Mouse (Mus musculus): ENCODE data around the gene Pigu. TPM values are rescaled to one million over a fixed set of nuclear protein-coding genes. Genes with fewer than 3 reads are reported as not detected.

Gene Pigu
- polyA plus RNA-seq, 1 experiment from 2014 or later: 51.9 TPM

GRCm38 (mm10) chr2:155278361-155278760 lies 78.9 kb downstream of the Pigu start:
- Histone ChIP-seq H3K4me2 (no peak overlapping the region), H3K9ac (ENCODE audit: low read depth, low read length) (no peak overlapping the region), H3K4me1 (replicated peaks; ENCODE audit: control insufficient read depth, insufficient read depth, low read length) (peaks cover 5% of the 10 kb centered on the region), H3K9me3 (ENCODE audit: control insufficient read depth, low read length) (no peaks in the 10 kb centered on the region), H3K27ac (ENCODE audit: low read depth, low read length) (no peak overlapping the region), H3K27me3 (replicated peaks; ENCODE audit: control insufficient read depth, insufficient read depth, low read length) (no peaks in the 10 kb centered on the region), H3K36me3 (ENCODE audit: control insufficient read depth, insufficient read depth, low read length) (peaks cover 4% of the 10 kb centered on the region; the same call in 1 of the 2 replicates), H3K4me3 (ENCODE audit: low read depth, low read length) (no peak overlapping the region)
- WGBS: 96% methylated on average over 7 of the region's 7 CpGs
- DNase-seq (ENCODE audit: low spot score) (no peak), ATAC-seq (replicated peaks; ENCODE audit: low FRiP score) (no peak)

- no peak overlapping the region for H3K4me2 ChIP-seq
- no peak overlapping the region for H3K27ac ChIP-seq (ENCODE audit: low read depth, low read length)
- DNase-seq (ENCODE audit: low spot score): no peak
- H3K27me3 ChIP-seq (replicated peaks; ENCODE audit: control insufficient read depth, insufficient read depth, low read length): no peaks in the 10 kb centered on the region
- ATAC-seq (replicated peaks; ENCODE audit: low FRiP score): no peak
- H3K9me3 ChIP-seq (ENCODE audit: control insufficient read depth, low read length): no peaks in the 10 kb centered on the region
- 85% methylated on average over 2 of the region's 2 CpGs for WGBS
- H3K4me1 ChIP-seq (replicated peaks; ENCODE audit: control insufficient read depth, insufficient read depth, low read length): peaks cover 5% of the 10 kb centered on the region
- no peak overlapping the region for H3K4me3 ChIP-seq (ENCODE audit: low read depth, low read length)
- peaks cover 4% of the 10 kb centered on the region; the same call in 1 of the 2 replicates for H3K36me3 ChIP-seq (ENCODE audit: control insufficient read depth, insufficient read depth, low read length)
- no peak overlapping the region for H3K9ac ChIP-seq (ENCODE audit: low read depth, low read length)
These were observed 79.5 kb downstream of the Pigu start for GRCm38 (mm10) chr2:155277721-155278120.

GRCm38 (mm10) chr2:155276621-155277175 lies 80.5 kb downstream of the Pigu start:
- Histone ChIP-seq H3K9me3 (ENCODE audit: control insufficient read depth, low read length) (no peaks in the 10 kb centered on the region), H3K36me3 (ENCODE audit: control insufficient read depth, insufficient read depth, low read length) (peaks cover 4% of the 10 kb centered on the region; the same call in 1 of the 2 replicates), H3K27ac (ENCODE audit: low read depth, low read length) (peak overlapping the region; percentile 45), H3K27me3 (replicated peaks; ENCODE audit: control insufficient read depth, insufficient read depth, low read length) (no peaks in the 10 kb centered on the region), H3K4me1 (replicated peaks; ENCODE audit: control insufficient read depth, insufficient read depth, low read length) (peaks cover 5% of the 10 kb centered on the region), H3K4me3 (ENCODE audit: low read depth, low read length) (peak overlapping the region; percentile 96), H3K9ac (ENCODE audit: low read depth, low read length) (peak overlapping the region; percentile 79), H3K4me2 (peak overlapping the region; percentile 89)
- DNase-seq (ENCODE audit: low spot score): peak; percentile 76
- ATAC-seq (replicated peaks; ENCODE audit: low FRiP score): peak; percentile 90
- WGBS: 3% methylated on average over 48 of the region's 49 CpGs

GRCm38 (mm10) chr2:155276195-155276594 lies 81.0 kb downstream of the Pigu start, which contains the start of gene Map1lc3a:
Gene Map1lc3a (plus strand): TSS chr2:155276297.
- H3K4me1 ChIP-seq (replicated peaks; ENCODE audit: control insufficient read depth, insufficient read depth, low read length): peaks cover 5% of the 10 kb centered on the region
- peak within 1 kb of the TSS; percentile 89 for H3K4me2 ChIP-seq
- H3K4me3 ChIP-seq (ENCODE audit: low read depth, low read length): peak within 1 kb of the TSS; percentile 96
- DNase-seq (ENCODE audit: low spot score): peak; percentile 94
- 1% methylated on average over 47 of the region's 47 CpGs for WGBS
- peak within 1 kb of the TSS; percentile 45 for H3K27ac ChIP-seq (ENCODE audit: low read depth, low read length)
- peak within 1 kb of the TSS; percentile 79 for H3K9ac ChIP-seq (ENCODE audit: low read depth, low read length)
- no peaks in the 10 kb centered on the region for H3K27me3 ChIP-seq (replicated peaks; ENCODE audit: control insufficient read depth, insufficient read depth, low read length)
- peaks cover 4% of the 10 kb centered on the region; the same call in 1 of the 2 replicates for H3K36me3 ChIP-seq (ENCODE audit: control insufficient read depth, insufficient read depth, low read length)
- peak; percentile 87 for ATAC-seq (replicated peaks; ENCODE audit: low FRiP score)
- H3K9me3 ChIP-seq (ENCODE audit: control insufficient read depth, low read length): no peaks in the 10 kb centered on the region

GRCm38 (mm10) chr2:155273603-155274002 lies 83.6 kb downstream of the Pigu start:
- Histone ChIP-seq H3K9ac (ENCODE audit: low read depth, low read length) (no peak overlapping the region), H3K4me1 (replicated peaks; ENCODE audit: control insufficient read depth, insufficient read depth, low read length) (peaks cover 5% of the 10 kb centered on the region), H3K27me3 (replicated peaks; ENCODE audit: control insufficient read depth, insufficient read depth, low read length) (no peaks in the 10 kb centered on the region), H3K27ac (ENCODE audit: low read depth, low read length) (no peak overlapping the region), H3K36me3 (ENCODE audit: control insufficient read depth, insufficient read depth, low read length) (peaks cover 4% of the 10 kb centered on the region; the same call in 1 of the 2 replicates), H3K4me2 (no peak overlapping the region), H3K9me3 (ENCODE audit: control insufficient read depth, low read length) (no peaks in the 10 kb centered on the region), H3K4me3 (ENCODE audit: low read depth, low read length) (no peak overlapping the region)
- 82% methylated on average over 8 of the region's 8 CpGs for WGBS
- ATAC-seq (replicated peaks; ENCODE audit: low FRiP score) (no peak), DNase-seq (ENCODE audit: low spot score) (no peak)

GRCm38 (mm10) chr2:155272396-155273170 lies 84.6 kb downstream of the Pigu start:
- no peak overlapping the region for H3K27ac ChIP-seq (ENCODE audit: low read depth, low read length)
- peaks cover 5% of the 10 kb centered on the region for H3K4me1 ChIP-seq (replicated peaks; ENCODE audit: control insufficient read depth, insufficient read depth, low read length)
- ATAC-seq (replicated peaks; ENCODE audit: low FRiP score) (no peak), DNase-seq (ENCODE audit: low spot score) (no peak)
- no peaks in the 10 kb centered on the region for H3K9me3 ChIP-seq (ENCODE audit: control insufficient read depth, low read length)
- no peaks in the 10 kb centered on the region for H3K36me3 ChIP-seq (ENCODE audit: control insufficient read depth, insufficient read depth, low read length)
- WGBS: 75% methylated on average over 10 of the region's 10 CpGs
- H3K9ac ChIP-seq (ENCODE audit: low read depth, low read length): no peak overlapping the region
- no peak overlapping the region for H3K4me3 ChIP-seq (ENCODE audit: low read depth, low read length)
- no peaks in the 10 kb centered on the region for H3K27me3 ChIP-seq (replicated peaks; ENCODE audit: control insufficient read depth, insufficient read depth, low read length)
- no peak overlapping the region for H3K4me2 ChIP-seq

GRCm38 (mm10) chr2:155271957-155272356 lies 85.3 kb downstream of the Pigu start:
- Histone ChIP-seq H3K4me3 (ENCODE audit: low read depth, low read length) (no peak overlapping the region), H3K4me1 (replicated peaks; ENCODE audit: control insufficient read depth, insufficient read depth, low read length) (peaks cover under 1% of the 10 kb centered on the region), H3K27ac (ENCODE audit: low read depth, low read length) (no peak overlapping the region), H3K4me2 (no peak overlapping the region), H3K36me3 (ENCODE audit: control insufficient read depth, insufficient read depth, low read length) (no peaks in the 10 kb centered on the region), H3K9ac (ENCODE audit: low read depth, low read length) (no peak overlapping the region), H3K9me3 (ENCODE audit: control insufficient read depth, low read length) (no peaks in the 10 kb centered on the region), H3K27me3 (replicated peaks; ENCODE audit: control insufficient read depth, insufficient read depth, low read length) (no peaks in the 10 kb centered on the region)
- DNase-seq (ENCODE audit: low spot score): no peak
- 83% methylated on average over 6 of the region's 6 CpGs for WGBS
- ATAC-seq (replicated peaks; ENCODE audit: low FRiP score): no peak

- no peaks in the 10 kb centered on the region for H3K27me3 ChIP-seq (replicated peaks; ENCODE audit: control insufficient read depth, insufficient read depth, low read length)
- DNase-seq (ENCODE audit: low spot score) (no peak), ATAC-seq (replicated peaks; ENCODE audit: low FRiP score) (no peak)
- no peak overlapping the region for H3K27ac ChIP-seq (ENCODE audit: low read depth, low read length)
- H3K9me3 ChIP-seq (ENCODE audit: control insufficient read depth, low read length): no peaks in the 10 kb centered on the region
- H3K36me3 ChIP-seq (ENCODE audit: control insufficient read depth, insufficient read depth, low read length): no peaks in the 10 kb centered on the region
- no peak overlapping the region for H3K4me2 ChIP-seq
- no peaks in the 10 kb centered on the region for H3K4me1 ChIP-seq (replicated peaks; ENCODE audit: control insufficient read depth, insufficient read depth, low read length)
- no peak overlapping the region for H3K4me3 ChIP-seq (ENCODE audit: low read depth, low read length)
- no peak overlapping the region for H3K9ac ChIP-seq (ENCODE audit: low read depth, low read length)
- WGBS: 72% methylated on average over 5 of the region's 5 CpGs
These were observed 90.3 kb downstream of the Pigu start for GRCm38 (mm10) chr2:155266896-155267295.
